8 mouse cellular contexts compared by ENCODE assay signal in the genomic region with DNA sequence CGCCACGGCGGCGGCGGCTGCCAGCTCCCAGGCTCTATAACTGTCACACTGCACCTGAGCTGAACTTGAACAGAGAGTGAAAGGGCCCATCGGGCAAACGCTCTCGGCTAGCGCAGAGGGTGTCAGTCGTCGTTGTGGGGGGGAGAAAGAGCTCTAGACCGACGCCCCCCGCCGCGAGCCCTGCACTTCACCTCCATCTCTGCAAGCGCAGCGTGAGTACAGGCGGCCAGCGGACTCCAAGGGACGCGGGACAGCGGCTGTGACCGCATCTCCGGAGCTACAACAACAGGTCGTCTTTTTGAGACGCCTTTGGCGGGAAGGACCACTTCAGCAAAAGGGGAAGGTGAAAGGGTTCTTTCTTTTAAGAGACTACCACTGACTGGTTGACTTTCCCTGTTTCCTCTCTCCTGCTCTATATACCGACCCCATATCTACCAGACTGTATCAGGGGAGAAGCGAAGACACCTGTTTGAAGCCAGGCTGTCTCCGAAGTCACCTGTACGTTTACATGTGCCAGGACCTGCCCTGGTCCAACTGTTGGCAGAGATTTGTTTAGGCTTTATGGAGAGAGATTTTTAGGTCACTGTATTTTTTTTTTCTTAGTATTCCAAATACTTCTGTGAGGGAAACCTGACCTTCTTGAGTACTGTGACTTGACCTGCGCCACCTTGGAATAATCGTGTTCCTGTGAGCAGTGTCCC. TPM values are rescaled to one million over a fixed set of nuclear protein-coding genes. Genes with fewer than 3 reads are reported as not detected.
A peak's percentile ranks its signal among the peaks of the same experiment; 100 is the strongest.
DNase-seq lines count a peak whose midpoint lies in the region; ATAC-seq and TF ChIP-seq lines count a peak whose summit lies in the region.

A gene (plus strand): TSS at position 13 of the 701 bp plus-strand sequence.

- intact Hi-C loops in heart, postnatal 25 days (cut with DNase I) = loop anchor here (2.0 to 10.0 kb wide), 4 partner anchors 171 to 491 kb away; no protein-coding TSS in a partner anchor

- no peaks in the 10 kb centered on the region for H3K36me3 ChIP-seq in embryonic facial prominence, embryonic 10.5 days (replicated peaks)
- H3K36me3 ChIP-seq in limb, embryonic 14.5 days (ENCODE audit: control insufficient read depth, insufficient read depth, low read length) = no peaks in the 10 kb centered on the region

- H3K4me3 ChIP-seq in layer of hippocampus, adult 2 months = peak within 1 kb of the TSS; percentile 83
- peak within 1 kb of the TSS; percentile 78 for H3K4me3 ChIP-seq in embryonic facial prominence, embryonic 10.5 days
- H3K4me3 ChIP-seq in limb, embryonic 14.5 days (replicated peaks; ENCODE audit: low read length) = peak within 1 kb of the TSS; percentile 61

- peak in 1 of 2 experiments; percentile 36 for DNase-seq in layer of hippocampus, adult 2 months (ENCODE audit: low spot score in 2 of 2)
- DNase-seq in layer of hippocampus, adult 9-10 months (ENCODE audit: low spot score) = no peak
- DNase-seq in embryonic facial prominence, embryonic 10.5 days (ENCODE audit: low spot score) = no peak
- DNase-seq in heart, postnatal 25 days (ENCODE audit: low spot score) = no peak
- peak; percentile 10 for DNase-seq in limb, embryonic 14.5 days (ENCODE audit: low spot score)
- no peak for DNase-seq in thymus, postnatal 36 days
- DNase-seq in lung, postnatal 25 days (ENCODE audit: low spot score) = no peak

- H3K4me2 ChIP-seq in limb, embryonic 14.5 days (replicated peaks; ENCODE audit: low read depth, low read length, severe bottlenecking) = peak within 1 kb of the TSS; percentile 91

- H3K27ac ChIP-seq in layer of hippocampus, adult 2 months = peak within 1 kb of the TSS; percentile 99
- H3K27ac ChIP-seq in embryonic facial prominence, embryonic 10.5 days (replicated peaks) = peak within 1 kb of the TSS; percentile 81
- H3K27ac ChIP-seq in limb, embryonic 14.5 days (replicated peaks; ENCODE audit: low read depth, low read length) = 0 out of 2 replicates have a peak within 1 kb of the TSS, but pooled peaks have one; percentile 38

- no peak for TF ChIP-seq POLR2A in limb, embryonic 14.5 days (IDR thresholded peaks at IDR 0.05; ENCODE audit: borderline replicate concordance, extremely low read depth, insufficient read depth, insufficient read length)

- no peaks in the 10 kb centered on the region for H3K9me3 ChIP-seq in embryonic facial prominence, embryonic 10.5 days
- H3K9me3 ChIP-seq in limb, embryonic 14.5 days (ENCODE audit: control insufficient read depth, low read length) = no peaks in the 10 kb centered on the region

- TF ChIP-seq CTCF in layer of hippocampus, adult 2 months (conservative IDR thresholded peaks at IDR 0.05) = no peak

- peak; percentile 62 for ATAC-seq in limb, embryonic 14.5 days (ENCODE audit: low FRiP score, low read depth)
- no peak for ATAC-seq in monocyte, adult 5-6 weeks (replicated peaks; ENCODE audit: insufficient number of reproducible peaks, low FRiP score, low TSS enrichment, poor library complexity, severe bottlenecking)

- H3K27me3 ChIP-seq in embryonic facial prominence, embryonic 10.5 days (replicated peaks; ENCODE audit: low read depth, poor library complexity, severe bottlenecking) = peaks cover 38% of the 10 kb centered on the region
- H3K27me3 ChIP-seq in limb, embryonic 14.5 days (ENCODE audit: control insufficient read depth, insufficient read depth, low read length) = 0 out of 2 replicates have a peak, but pooled peaks cover 8% of the 10 kb centered on the region

- WGBS in embryonic facial prominence, embryonic 10.5 days = 10% methylated on average over 34 of the region's 34 CpGs
- 11% methylated on average over 34 of the region's 34 CpGs for WGBS in limb, embryonic 14.5 days

- peak within 1 kb of the TSS; percentile 71 for H3K9ac ChIP-seq in limb, embryonic 14.5 days (ENCODE audit: low read depth, low read length, severe bottlenecking)

- peaks cover 3% of the 10 kb centered on the region for H3K4me1 ChIP-seq in embryonic facial prominence, embryonic 10.5 days
- 0 out of 2 replicates have a peak, but pooled peaks cover 8% of the 10 kb centered on the region for H3K4me1 ChIP-seq in limb, embryonic 14.5 days (ENCODE audit: control insufficient read depth, insufficient read depth, low read length)

RNA-seq across cellular contexts. Expression of the gene that starts here (rescaled TPM):
- total RNA-seq in layer of hippocampus, adult 2 months (2021) = 100 to 1,000 TPM; 102 to 109 TPM
- polyA plus RNA-seq in embryonic facial prominence, embryonic 10.5 days (2016; fragmentation: Nextera tagmentation; extraction: Ambion mirVana) = 0.29 and 0.32 TPM in 2 replicates
- 10 to 100 TPM; 13.3 to 14.6 TPM for total RNA-seq in heart, postnatal 25 days (2021)
- 2.8 and 3.2 TPM in 2 replicates for polyA plus RNA-seq in limb, embryonic 14.5 days (2012; rRNA removed)
- polyA plus RNA-seq in limb, embryonic 14.5 days (2014; fragmentation: Nextera tagmentation; extraction: Ambion mirVana) = 5.4 TPM in 2 replicates
- total RNA-seq in monocyte, adult 5-6 weeks (2017) = not detected in 3 replicates

Comparison
In these comparisons a context has a peak if more than half of its experiments do, and no peak if none do; other contexts are left out.
1. RNA of the gene that starts here (total RNA-seq): 102 to 109 TPM in layer of hippocampus, adult 2 months and 13.3 to 14.6 TPM in heart, postnatal 25 days; not detected in monocyte, adult 5-6 weeks; every median in the first group is over 10 times any median in the second.
2. RNA of the gene that starts here (total RNA-seq): 102 to 109 TPM in layer of hippocampus, adult 2 months; 13.3 to 14.6 TPM in heart, postnatal 25 days; every median in the first group is over 4 times any median in the second.
3. H3K27ac ChIP-seq: peak in every context shown above with its lines; median percentile 99 in layer of hippocampus, adult 2 months; 81 in embryonic facial prominence, embryonic 10.5 days; 38 in limb, embryonic 14.5 days.
4. Peak in every context shown above with its lines, with median percentiles within 50 percentile points of each other: H3K4me3 ChIP-seq.